Comparison of ENCODE assay signal across 7 mouse cellular contexts in genomic region chr7:47150420-47151061, GRCm38 (mm10). TPM values are rescaled to one million over a fixed set of nuclear protein-coding genes. Genes with fewer than 3 reads are reported as not detected.
A peak's percentile ranks its signal among the peaks of the same experiment; 100 is the strongest.
DNase-seq lines count a peak whose midpoint lies in the region; ATAC-seq and TF ChIP-seq lines count a peak whose summit lies in the region.

No protein-coding gene starts in this region.

- H3K4me3 ChIP-seq in forebrain, embryonic 12.5 days (replicated peaks), result no peak overlapping the region
- H3K4me3 ChIP-seq in intestine, embryonic 16.5 days (ENCODE audit: low read length), result no peak overlapping the region
- H3K4me3 ChIP-seq in lung, embryonic 16.5 days (ENCODE audit: low read length), result no peak overlapping the region

- 17% methylated on average over 11 of the region's 11 CpGs for WGBS in forebrain, embryonic 12.5 days
- 12% methylated on average over 11 of the region's 11 CpGs for WGBS in intestine, embryonic 16.5 days
- WGBS in lung, embryonic 16.5 days, result 13% methylated on average over 11 of the region's 11 CpGs

- no peaks in the 10 kb centered on the region for H3K4me1 ChIP-seq in forebrain, embryonic 12.5 days
- H3K4me1 ChIP-seq in intestine, embryonic 16.5 days (ENCODE audit: control insufficient read depth, insufficient read depth, low read length), result no peaks in the 10 kb centered on the region
- no peaks in the 10 kb centered on the region for H3K4me1 ChIP-seq in lung, embryonic 16.5 days (replicated peaks; ENCODE audit: control insufficient read depth, insufficient read depth, low read length)

- H3K9ac ChIP-seq in forebrain, embryonic 12.5 days, result no peak overlapping the region
- no peak overlapping the region for H3K9ac ChIP-seq in intestine, embryonic 16.5 days (ENCODE audit: low read depth, low read length)
- H3K9ac ChIP-seq in lung, embryonic 16.5 days (ENCODE audit: low read length), result no peak overlapping the region

- TF ChIP-seq POLR2A in brain, embryonic 14.5 days (IDR thresholded peaks at IDR 0.05; ENCODE audit: borderline replicate concordance, extremely low read depth, insufficient read depth, insufficient read length, poor library complexity, severe bottlenecking), result no peak

- no peak overlapping the region for H3K27ac ChIP-seq in forebrain, embryonic 12.5 days
- no peak overlapping the region for H3K27ac ChIP-seq in intestine, embryonic 16.5 days (ENCODE audit: low read length)
- no peak overlapping the region for H3K27ac ChIP-seq in lung, embryonic 16.5 days (ENCODE audit: low read length)

- H3K4me2 ChIP-seq in forebrain, embryonic 12.5 days, result no peak overlapping the region
- H3K4me2 ChIP-seq in intestine, embryonic 16.5 days (ENCODE audit: low read depth, low read length), result 0 out of 2 replicates have a peak overlapping the region, but pooled peaks have one; percentile 30
- peak overlapping the region; percentile 34; the same call in 1 of the 2 replicates for H3K4me2 ChIP-seq in lung, embryonic 16.5 days (ENCODE audit: low read depth, low read length)

- DNase-seq in urinary bladder, postnatal 36 days (ENCODE audit: low spot score in 2 of 2), result peak; percentile 8 to 27
- no peak for DNase-seq in urinary bladder, postnatal 4 days (ENCODE audit: low spot score in 2 of 2)
- peak; percentile 74 for DNase-seq in brain, embryonic 14.5 days (ENCODE audit: low read depth)
- DNase-seq in retina, adult 2 months (ENCODE audit: low read depth, low spot score), result peak; percentile 32

- ATAC-seq in forebrain, embryonic 12.5 days (ENCODE audit: low FRiP score), result peak; percentile 23; the same call in 1 of the 2 replicates
- ATAC-seq in intestine, embryonic 16.5 days, result peak; percentile 13; the same call in 1 of the 2 replicates
- peak; percentile 20; the same call in 1 of the 2 replicates for ATAC-seq in lung, embryonic 16.5 days (ENCODE audit: low read depth)

- no peaks in the 10 kb centered on the region for H3K9me3 ChIP-seq in forebrain, embryonic 12.5 days
- H3K9me3 ChIP-seq in intestine, embryonic 16.5 days (ENCODE audit: control insufficient read depth, low read length), result no peaks in the 10 kb centered on the region
- H3K9me3 ChIP-seq in lung, embryonic 16.5 days (ENCODE audit: control insufficient read depth, low read length), result no peaks in the 10 kb centered on the region

- TF ChIP-seq CTCF in brain, embryonic 14.5 days (IDR thresholded peaks at IDR 0.05; ENCODE audit: borderline replicate concordance, extremely low read depth, insufficient read depth, insufficient read length), result peak; percentile 77; the same call in 1 of the 2 replicates

- H3K27me3 ChIP-seq in forebrain, embryonic 12.5 days, result no peaks in the 10 kb centered on the region
- no peaks in the 10 kb centered on the region for H3K27me3 ChIP-seq in intestine, embryonic 16.5 days (replicated peaks; ENCODE audit: control insufficient read depth, insufficient read depth, low read length)
- H3K27me3 ChIP-seq in lung, embryonic 16.5 days (ENCODE audit: control insufficient read depth, insufficient read depth, low read depth, low read length), result no peaks in the 10 kb centered on the region

- H3K36me3 ChIP-seq in forebrain, embryonic 12.5 days (replicated peaks), result no peaks in the 10 kb centered on the region
- H3K36me3 ChIP-seq in intestine, embryonic 16.5 days (ENCODE audit: control insufficient read depth, insufficient read depth, low read length), result no peaks in the 10 kb centered on the region
- no peaks in the 10 kb centered on the region for H3K36me3 ChIP-seq in lung, embryonic 16.5 days (ENCODE audit: control insufficient read depth, insufficient read depth, low read length)

RNA-seq across cellular contexts. Expression of gene Ptpn5, which starts 17.1 kb away (rescaled TPM):
- polyA plus RNA-seq in brain, embryonic 14.5 days (2012; rRNA removed), result 166 and 218 TPM in 2 replicates
- polyA plus RNA-seq in forebrain, embryonic 12.5 days (2016; fragmentation: Nextera tagmentation; extraction: Ambion mirVana), result 30.6 and 34.5 TPM in 2 replicates
- 1.1 and 1.3 TPM in 2 replicates for polyA plus RNA-seq in intestine, embryonic 16.5 days (2015; fragmentation: Nextera tagmentation; extraction: Ambion mirVana)
- polyA plus RNA-seq in lung, embryonic 16.5 days (2015; fragmentation: Nextera tagmentation; extraction: Ambion mirVana), result 5.9 and 6.9 TPM in 2 replicates

RNA-seq across cellular contexts. Expression of gene Mrgpra6, which starts 54.2 kb away (rescaled TPM):
- not detected in 2 replicates for polyA plus RNA-seq in brain, embryonic 14.5 days (2012; rRNA removed)
- polyA plus RNA-seq in forebrain, embryonic 12.5 days (2016; fragmentation: Nextera tagmentation; extraction: Ambion mirVana), result not detected in 2 replicates
- not detected in 2 replicates for polyA plus RNA-seq in intestine, embryonic 16.5 days (2015; fragmentation: Nextera tagmentation; extraction: Ambion mirVana)
- polyA plus RNA-seq in lung, embryonic 16.5 days (2015; fragmentation: Nextera tagmentation; extraction: Ambion mirVana), result not detected in 2 replicates

Comparison
In these comparisons a context has a peak if more than half of its experiments do, and no peak if none do; other contexts are left out.
1. DNase-seq: peak in urinary bladder, postnatal 36 days (2 of 2), brain, embryonic 14.5 days (single experiment) and retina, adult 2 months (single experiment); none in urinary bladder, postnatal 4 days (0 of 2).
2. Peak in every context shown above with its lines, with median percentiles within 50 percentile points of each other: ATAC-seq.